Mouse (Mus musculus): ENCODE results near the gene Sh3d21.

Sh3d21 gene

GRCm38 (mm10) chr4:126141021-126141420, 22.3 kb downstream of the Sh3d21 start:
- no peak for DNase-seq

GRCm38 (mm10) chr4:126137773-126138172, 25.5 kb downstream of the Sh3d21 start:
- no peak for DNase-seq

GRCm38 (mm10) chr4:126134639-126135038, 28.7 kb downstream of the Sh3d21 start:
- DNase-seq: no peak

GRCm38 (mm10) chr4:126134236-126134635, 29.1 kb downstream of the Sh3d21 start:
- no peak for DNase-seq

- no peak for DNase-seq
Measured at GRCm38 (mm10) chr4:126132636-126133264, 30.5 kb downstream of the Sh3d21 start.

GRCm38 (mm10) chr4:126131290-126132121, 31.8 kb downstream of the Sh3d21 start:
- no peak for DNase-seq

- no peak for DNase-seq
Measured at GRCm38 (mm10) chr4:126130502-126130901, 32.8 kb downstream of the Sh3d21 start.

GRCm38 (mm10) chr4:126123309-126124040, 39.8 kb downstream of the Sh3d21 start:
- DNase-seq: no peak

- no peak for DNase-seq
Measured at GRCm38 (mm10) chr4:126120506-126120905, 42.8 kb downstream of the Sh3d21 start.

GRCm38 (mm10) chr4:126120052-126120451, 43.2 kb downstream of the Sh3d21 start:
- no peak for DNase-seq

- DNase-seq: no peak
Measured at GRCm38 (mm10) chr4:126119051-126119450, 44.2 kb downstream of the Sh3d21 start.

- no peak for DNase-seq
Measured at GRCm38 (mm10) chr4:126118651-126119050, 44.6 kb downstream of the Sh3d21 start.

- no peak for DNase-seq
Measured at GRCm38 (mm10) chr4:126117116-126117515, 46.2 kb downstream of the Sh3d21 start.

GRCm38 (mm10) chr4:126115871-126116521, 47.3 kb downstream of the Sh3d21 start:
- no peak for DNase-seq

- DNase-seq: no peak
Measured at GRCm38 (mm10) chr4:126115411-126115810, 47.9 kb downstream of the Sh3d21 start.

- peak; percentile 75 for DNase-seq
Measured at GRCm38 (mm10) chr4:126113943-126114342, 49.3 kb downstream of the Sh3d21 start.

- DNase-seq: no peak
Measured at GRCm38 (mm10) chr4:126113243-126113642, 50.0 kb downstream of the Sh3d21 start.

- DNase-seq: no peak
Measured at GRCm38 (mm10) chr4:126111153-126111549, 52.1 kb downstream of the Sh3d21 start.

- DNase-seq: peak; percentile 83
Measured at GRCm38 (mm10) chr4:126110374-126111152, 52.7 kb downstream of the Sh3d21 start.

GRCm38 (mm10) chr4:126109613-126110373, 53.5 kb downstream of the Sh3d21 start:
- peak; percentile 11 for DNase-seq

GRCm38 (mm10) chr4:126108061-126108740, 55.1 kb downstream of the Sh3d21 start:
- DNase-seq: no peak
